Mouse (Mus musculus): ENCODE results near the gene Mindy4. TPM values are rescaled to one million over a fixed set of nuclear protein-coding genes. Genes with fewer than 3 reads are reported as not detected.

The Mindy4 gene
- polyA plus RNA-seq, 1 experiment from 2014 or later, result 15.2 TPM

DNA sequence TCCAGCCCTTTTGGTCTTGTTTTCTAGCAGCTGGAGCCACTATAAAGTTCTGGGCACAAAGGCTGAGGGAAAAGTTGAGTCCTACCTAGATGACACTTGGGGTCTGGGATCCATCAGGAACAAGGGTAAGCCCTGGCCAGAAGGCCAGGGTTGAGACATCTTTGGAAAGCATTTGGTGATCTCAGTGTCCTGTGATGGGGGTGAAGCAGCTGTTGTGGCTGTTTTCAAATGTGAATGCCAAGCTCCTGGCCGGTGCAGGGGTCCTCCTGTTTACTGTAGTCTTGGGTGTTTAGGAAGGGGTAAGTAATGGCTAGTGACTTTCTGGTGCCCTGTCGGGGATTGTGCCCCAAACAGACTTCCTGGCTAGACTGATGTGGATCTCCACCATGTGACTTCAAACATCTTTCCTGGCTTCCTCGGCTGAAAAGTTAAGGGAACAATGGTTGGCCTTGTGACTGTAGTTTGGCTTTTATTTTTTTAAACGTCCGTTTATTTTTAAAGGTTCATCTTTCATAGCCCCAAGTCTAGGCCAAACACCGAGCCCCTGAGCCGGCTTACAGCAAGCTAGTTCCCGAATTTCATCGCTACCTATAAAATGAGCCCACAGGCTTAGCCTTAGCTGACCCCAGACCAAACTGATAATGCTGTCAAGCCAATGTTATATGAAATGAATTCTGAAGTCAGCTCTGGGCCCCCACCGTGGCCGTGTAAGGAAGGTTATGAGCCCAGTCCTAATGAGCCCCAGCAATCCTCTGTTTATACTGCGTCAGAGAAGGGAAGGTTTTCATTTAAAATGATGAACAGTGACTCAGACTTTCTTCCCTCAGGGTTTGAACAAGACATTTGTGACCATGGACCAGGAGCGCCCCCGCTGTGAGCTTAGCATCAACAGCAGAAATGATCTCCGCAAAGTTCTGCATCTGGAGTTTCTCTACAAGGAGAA, 7.5 kb downstream of the Mindy4 start:
- Histone ChIP-seq H3K4me3 (replicated peaks) (no peak overlapping the region), H3K27ac (peak overlapping the region; percentile 86), H3K36me3 (peaks cover 15% of the 10 kb centered on the region), H3K4me1 (replicated peaks) (peaks cover 30% of the 10 kb centered on the region), H3K9me3 (no peaks in the 10 kb centered on the region), H3K4me2 (no peak overlapping the region), H3K9ac (replicated peaks) (no peak overlapping the region), H3K27me3 (no peaks in the 10 kb centered on the region)
- 43% methylated on average over 15 of the region's 15 CpGs for WGBS
- ATAC-seq (ENCODE audit: insufficient number of reproducible peaks, insufficient read depth, low FRiP score, low TSS enrichment, low read depth), result peak; percentile 32

- H3K27ac ChIP-seq, result no peak overlapping the region
- H3K9me3 ChIP-seq, result no peaks in the 10 kb centered on the region
- no peaks in the 10 kb centered on the region for H3K27me3 ChIP-seq
- H3K4me2 ChIP-seq, result no peak overlapping the region
- no peak overlapping the region for H3K9ac ChIP-seq (replicated peaks)
- H3K4me1 ChIP-seq (replicated peaks), result peaks cover 13% of the 10 kb centered on the region
- no peak overlapping the region for H3K4me3 ChIP-seq (replicated peaks)
- 60% methylated on average over 3 of the region's 3 CpGs for WGBS
- no peak for ATAC-seq (ENCODE audit: insufficient number of reproducible peaks, insufficient read depth, low FRiP score, low TSS enrichment, low read depth)
- H3K36me3 ChIP-seq, result peaks cover 46% of the 10 kb centered on the region
Measured at GRCm38 (mm10) chr6:55214541-55214940, 11.4 kb downstream of the Mindy4 start.

GRCm38 (mm10) chr6:55218232-55218631, 15.0 kb downstream of the Mindy4 start:
- no peak overlapping the region for H3K27ac ChIP-seq
- no peak for ATAC-seq (ENCODE audit: insufficient number of reproducible peaks, insufficient read depth, low FRiP score, low TSS enrichment, low read depth)
- no peaks in the 10 kb centered on the region for H3K27me3 ChIP-seq
- no peaks in the 10 kb centered on the region for H3K9me3 ChIP-seq
- 96% methylated on average over 9 of the region's 9 CpGs for WGBS
- H3K4me2 ChIP-seq, result no peak overlapping the region
- H3K4me3 ChIP-seq (replicated peaks), result no peak overlapping the region
- peaks cover 45% of the 10 kb centered on the region for H3K36me3 ChIP-seq
- no peak overlapping the region for H3K9ac ChIP-seq (replicated peaks)
- no peaks in the 10 kb centered on the region for H3K4me1 ChIP-seq (replicated peaks)

DNA sequence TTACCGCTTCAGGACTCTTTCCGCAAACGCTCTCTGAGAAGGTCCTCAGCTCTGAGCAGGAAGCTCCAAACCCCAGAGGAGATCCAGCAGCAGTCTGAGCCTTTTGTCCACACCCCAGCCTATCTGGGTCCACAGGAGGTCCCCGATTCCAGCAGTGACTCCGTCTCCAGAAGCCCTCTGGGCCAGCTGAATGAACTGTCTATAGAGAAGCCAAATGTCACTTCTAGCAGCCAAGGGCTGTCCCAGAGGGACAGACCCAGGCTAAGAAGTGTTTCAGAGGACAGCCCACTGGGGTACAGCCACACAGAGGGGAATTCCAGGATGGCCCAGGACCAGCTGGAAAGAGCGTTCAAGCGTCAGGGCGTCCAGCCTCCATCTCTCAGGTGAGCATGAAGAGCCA, 20.8 kb downstream of the Mindy4 start:
- Histone ChIP-seq H3K27ac (no peak overlapping the region), H3K9me3 (no peaks in the 10 kb centered on the region), H3K9ac (replicated peaks) (no peak overlapping the region), H3K36me3 (peaks cover 30% of the 10 kb centered on the region), H3K4me3 (replicated peaks) (no peak overlapping the region), H3K27me3 (no peaks in the 10 kb centered on the region), H3K4me1 (replicated peaks) (no peaks in the 10 kb centered on the region), H3K4me2 (no peak overlapping the region)
- WGBS, result 95% methylated on average over 8 of the region's 8 CpGs
- ATAC-seq (ENCODE audit: insufficient number of reproducible peaks, insufficient read depth, low FRiP score, low TSS enrichment, low read depth), result no peak

DNA sequence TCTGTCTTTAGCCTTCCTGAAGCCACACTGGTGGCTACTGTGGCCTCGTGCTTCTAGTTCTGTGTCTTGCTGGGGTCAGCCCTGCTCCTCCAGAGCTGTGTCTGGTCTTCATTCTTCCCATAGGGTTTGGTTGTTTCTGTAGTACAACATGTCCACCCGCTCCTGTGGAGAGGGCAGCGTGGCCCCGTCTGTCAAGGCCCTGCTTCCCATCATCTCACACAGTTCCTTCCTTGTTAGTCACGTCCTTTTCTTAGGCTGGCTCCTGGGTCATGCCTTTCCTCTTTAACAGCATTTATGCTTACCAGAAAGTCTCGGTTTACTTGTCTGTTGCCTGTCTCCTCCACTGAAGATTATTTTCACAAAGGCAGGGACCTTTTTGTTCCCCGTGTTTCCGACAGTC, 26.9 kb downstream of the Mindy4 start:
- peaks cover 32% of the 10 kb centered on the region; the same call in 1 of the 2 replicates for H3K36me3 ChIP-seq
- no peaks in the 10 kb centered on the region for H3K9me3 ChIP-seq
- H3K27ac ChIP-seq, result no peak overlapping the region
- 87% methylated on average over 8 of the region's 8 CpGs for WGBS
- H3K9ac ChIP-seq (replicated peaks), result no peak overlapping the region
- H3K4me1 ChIP-seq (replicated peaks), result no peaks in the 10 kb centered on the region
- no peak overlapping the region for H3K4me2 ChIP-seq
- no peaks in the 10 kb centered on the region for H3K27me3 ChIP-seq
- ATAC-seq (ENCODE audit: insufficient number of reproducible peaks, insufficient read depth, low FRiP score, low TSS enrichment, low read depth), result no peak
- no peak overlapping the region for H3K4me3 ChIP-seq (replicated peaks)

GRCm38 (mm10) chr6:55232101-55232500, 28.9 kb downstream of the Mindy4 start:
- Histone ChIP-seq H3K4me3 (replicated peaks) (no peak overlapping the region), H3K27me3 (no peaks in the 10 kb centered on the region), H3K4me2 (no peak overlapping the region), H3K9me3 (no peaks in the 10 kb centered on the region), H3K9ac (replicated peaks) (no peak overlapping the region), H3K27ac (no peak overlapping the region), H3K4me1 (replicated peaks) (no peaks in the 10 kb centered on the region), H3K36me3 (peaks cover 32% of the 10 kb centered on the region; the same call in 1 of the 2 replicates)
- ATAC-seq (ENCODE audit: insufficient number of reproducible peaks, insufficient read depth, low FRiP score, low TSS enrichment, low read depth), result no peak
- WGBS, result 85% methylated on average over 7 of the region's 7 CpGs

DNA sequence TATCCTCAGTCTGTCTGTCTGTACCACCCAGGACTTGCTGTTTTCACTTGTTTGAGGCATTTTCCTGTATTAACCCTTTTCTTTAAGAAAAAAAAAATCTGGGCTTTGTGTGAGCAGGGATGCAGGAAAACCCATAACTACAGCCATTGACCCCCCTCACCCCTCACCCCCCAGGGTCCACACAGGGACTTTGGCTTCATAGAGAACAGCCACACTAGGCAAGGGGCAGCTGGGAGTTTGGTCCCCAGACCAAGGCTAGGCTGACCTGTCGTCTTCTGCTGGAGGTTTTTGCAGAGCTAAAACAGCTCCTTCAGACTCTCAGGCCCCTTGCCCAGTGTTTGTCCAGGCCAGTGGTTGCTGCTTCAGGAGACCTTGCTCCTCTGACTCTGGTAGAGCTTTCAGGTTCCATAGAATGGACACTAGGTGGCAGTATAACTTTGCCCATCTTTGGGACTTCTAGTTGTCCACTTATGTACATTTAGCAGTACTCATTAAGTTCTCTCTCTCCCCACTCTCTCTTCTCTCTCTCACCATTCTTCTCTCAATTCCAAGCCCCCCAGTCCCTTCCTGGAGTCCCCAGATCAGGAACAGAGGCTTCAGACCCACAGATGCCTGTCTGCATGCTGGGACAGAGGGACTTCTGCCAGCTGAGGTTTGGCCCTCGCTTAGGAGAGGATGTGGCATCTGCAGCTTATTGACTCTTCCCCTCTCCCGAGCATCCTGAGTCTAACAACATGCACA, 29.5 kb downstream of the Mindy4 start:
- WGBS, result 56% methylated on average over 3 of the region's 3 CpGs
- ATAC-seq (ENCODE audit: insufficient number of reproducible peaks, insufficient read depth, low FRiP score, low TSS enrichment, low read depth), result peak; percentile 59
- Histone ChIP-seq H3K27me3 (no peaks in the 10 kb centered on the region), H3K9ac (replicated peaks) (no peak overlapping the region), H3K36me3 (peaks cover 32% of the 10 kb centered on the region; the same call in 1 of the 2 replicates), H3K9me3 (no peaks in the 10 kb centered on the region), H3K27ac (no peak overlapping the region), H3K4me2 (no peak overlapping the region), H3K4me3 (replicated peaks) (no peak overlapping the region), H3K4me1 (replicated peaks) (no peaks in the 10 kb centered on the region)

DNA sequence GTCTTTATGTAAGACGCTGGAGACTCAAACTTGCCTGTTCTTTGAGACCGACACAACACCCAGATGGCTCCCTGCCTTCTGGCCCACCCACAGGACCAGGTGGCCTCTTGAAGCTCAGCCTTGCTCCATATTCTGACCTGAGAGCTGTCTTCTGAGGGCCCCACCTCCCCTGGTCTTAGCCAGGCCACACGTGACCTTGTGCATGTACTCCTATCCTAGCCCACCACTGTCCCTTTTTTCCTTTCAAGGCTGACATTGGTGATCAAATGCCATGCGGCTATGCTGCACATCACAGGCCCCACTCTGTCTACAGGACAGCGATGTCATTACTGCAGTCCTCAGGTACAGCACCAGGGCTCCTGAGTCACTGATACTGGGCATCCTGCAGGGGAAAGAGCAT, 30.1 kb downstream of the Mindy4 start:
- ATAC-seq (ENCODE audit: insufficient number of reproducible peaks, insufficient read depth, low FRiP score, low TSS enrichment, low read depth), result no peak
- H3K4me2 ChIP-seq, result no peak overlapping the region
- H3K36me3 ChIP-seq, result peaks cover 32% of the 10 kb centered on the region; the same call in 1 of the 2 replicates
- no peak overlapping the region for H3K27ac ChIP-seq
- no peaks in the 10 kb centered on the region for H3K27me3 ChIP-seq
- 95% methylated on average over 5 of the region's 5 CpGs for WGBS
- H3K4me1 ChIP-seq (replicated peaks), result no peaks in the 10 kb centered on the region
- no peak overlapping the region for H3K9ac ChIP-seq (replicated peaks)
- no peak overlapping the region for H3K4me3 ChIP-seq (replicated peaks)
- H3K9me3 ChIP-seq, result no peaks in the 10 kb centered on the region

DNA sequence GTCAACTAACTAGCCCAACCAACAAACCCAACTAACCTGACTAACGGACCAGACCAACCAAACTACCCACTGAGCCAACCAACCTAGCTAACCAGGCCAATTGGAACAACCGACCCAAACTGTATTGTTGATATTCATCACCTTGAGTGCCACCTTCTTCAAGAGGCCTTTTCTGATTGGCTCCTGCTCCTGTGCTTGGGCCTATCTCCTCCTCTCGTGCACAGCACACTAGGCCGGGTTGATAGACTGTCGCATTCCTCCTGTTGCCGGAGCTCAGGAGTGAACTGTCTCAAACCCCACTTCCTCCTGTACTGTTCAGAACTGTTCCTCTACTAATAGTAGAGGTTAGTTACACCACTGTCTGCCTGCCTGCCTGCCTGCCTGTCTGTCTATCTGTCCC, 31.5 kb downstream of the Mindy4 start:
- H3K4me1 ChIP-seq (replicated peaks), result 0 out of 2 replicates have a peak, but pooled peaks cover under 1% of the 10 kb centered on the region
- H3K4me2 ChIP-seq, result no peak overlapping the region
- H3K27me3 ChIP-seq, result no peaks in the 10 kb centered on the region
- H3K4me3 ChIP-seq (replicated peaks), result no peak overlapping the region
- no peak for ATAC-seq (ENCODE audit: insufficient number of reproducible peaks, insufficient read depth, low FRiP score, low TSS enrichment, low read depth)
- no peak overlapping the region for H3K27ac ChIP-seq
- H3K36me3 ChIP-seq, result peaks cover 32% of the 10 kb centered on the region; the same call in 1 of the 2 replicates
- 86% methylated on average over 6 of the region's 6 CpGs for WGBS
- H3K9ac ChIP-seq (replicated peaks), result no peak overlapping the region
- no peaks in the 10 kb centered on the region for H3K9me3 ChIP-seq

DNA sequence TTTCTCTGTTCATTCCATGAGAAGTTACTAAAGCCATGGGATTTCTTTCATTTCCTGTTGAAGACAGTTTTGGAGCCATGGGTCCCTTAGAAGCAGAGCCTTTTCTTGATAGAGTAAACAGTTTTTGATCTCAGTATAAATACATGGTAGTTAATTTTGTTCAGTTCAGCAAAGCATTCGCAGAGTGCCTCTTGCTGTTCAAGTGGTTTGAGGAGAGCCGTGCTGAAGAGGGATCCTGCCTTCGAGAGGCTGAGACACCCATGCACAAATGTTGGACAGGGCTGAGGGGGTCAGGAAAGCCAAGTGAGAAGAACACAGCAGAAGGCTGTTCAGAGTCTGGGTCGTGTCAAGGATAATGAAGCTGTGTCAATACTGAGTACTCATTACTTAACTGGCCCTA, 32.5 kb downstream of the Mindy4 start:
- WGBS, result 86% methylated on average over 4 of the region's 4 CpGs
- H3K9me3 ChIP-seq, result no peaks in the 10 kb centered on the region
- no peak for ATAC-seq (ENCODE audit: insufficient number of reproducible peaks, insufficient read depth, low FRiP score, low TSS enrichment, low read depth)
- no peak overlapping the region for H3K9ac ChIP-seq (replicated peaks)
- H3K36me3 ChIP-seq, result peaks cover 27% of the 10 kb centered on the region; the same call in 1 of the 2 replicates
- 0 out of 2 replicates have a peak, but pooled peaks cover 3% of the 10 kb centered on the region for H3K4me1 ChIP-seq (replicated peaks)
- no peak overlapping the region for H3K4me2 ChIP-seq
- no peak overlapping the region for H3K27ac ChIP-seq
- no peak overlapping the region for H3K4me3 ChIP-seq (replicated peaks)
- no peaks in the 10 kb centered on the region for H3K27me3 ChIP-seq

DNA sequence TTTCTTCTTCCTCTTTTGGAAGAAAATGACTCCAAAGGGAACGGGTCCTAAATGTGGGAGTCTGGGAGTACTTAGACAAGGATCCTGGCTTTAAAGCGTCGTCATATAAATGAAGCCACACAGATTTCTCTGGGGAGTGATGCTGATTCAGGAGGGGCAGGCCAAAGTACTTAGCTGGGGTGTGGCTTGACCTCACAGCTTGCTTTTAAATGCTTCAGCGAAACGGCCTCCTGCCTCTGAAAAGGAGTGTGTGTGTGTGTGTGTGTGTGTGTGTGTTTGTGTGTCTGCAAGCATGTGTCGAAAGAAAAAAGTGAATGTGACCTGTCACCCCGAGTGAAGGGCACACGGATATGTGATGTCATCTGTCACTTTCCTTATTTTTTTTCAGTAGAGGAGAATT, 36.7 kb downstream of the Mindy4 start:
- 57% methylated on average over 8 of the region's 8 CpGs for WGBS
- no peak overlapping the region for H3K4me3 ChIP-seq (replicated peaks)
- H3K4me2 ChIP-seq, result no peak overlapping the region
- no peak overlapping the region for H3K27ac ChIP-seq
- ATAC-seq (ENCODE audit: insufficient number of reproducible peaks, insufficient read depth, low FRiP score, low TSS enrichment, low read depth), result no peak
- H3K27me3 ChIP-seq, result no peaks in the 10 kb centered on the region
- no peaks in the 10 kb centered on the region for H3K9me3 ChIP-seq
- 0 out of 2 replicates have a peak, but pooled peaks cover 3% of the 10 kb centered on the region for H3K4me1 ChIP-seq (replicated peaks)
- no peak overlapping the region for H3K9ac ChIP-seq (replicated peaks)
- peaks cover 2% of the 10 kb centered on the region; the same call in 1 of the 2 replicates for H3K36me3 ChIP-seq

All from limb, embryonic 12.5 days (tissue).